Mouse (Mus musculus) cortical plate, adult 2 months (tissue): Measurements from ENCODE around the gene Cxcl10. TPM values are rescaled to one million over a fixed set of nuclear protein-coding genes. Genes with fewer than 3 reads are reported as not detected.

Experiments used
- H3K27ac ChIP-seq: fragments of 200-500 bp; 2 replicates; pipeline ENCODE4 v1.5.1; 2012; ENCODE audit warnings: low read length, control low read depth, inconsistent platforms; ENCODE audit not compliant: insufficient read depth
- H3K4me1 ChIP-seq: fragments of 200-500 bp; 2 replicates; pipeline ENCODE4 v1.6.1; 2011; ENCODE audit warnings: low read length; ENCODE audit not compliant: control insufficient read depth, insufficient read depth
- H3K4me3 ChIP-seq: fragments of 200-500 bp; 2 replicates; pipeline ENCODE4 v1.5.1; 2011; ENCODE audit warnings: mild to moderate bottlenecking, low read length, control low read depth; ENCODE audit not compliant: insufficient read depth
- CTCF ChIP-seq: fragments of 200-500 bp; IDR thresholded peaks from 2 replicates; pipeline ENCODE4 v1.5.1; 2011; ENCODE audit warnings: mild to moderate bottlenecking, control low read depth, low read length; ENCODE audit not compliant: insufficient read depth; ENCODE audit errors: extremely low read depth
- POLR2A ChIP-seq: fragments of 200-500 bp; IDR thresholded peaks from 2 replicates; pipeline ENCODE4 v1.6.1; 2011; ENCODE audit warnings: mild to moderate bottlenecking, low read length, control low read depth; ENCODE audit not compliant: insufficient read depth; ENCODE audit errors: extremely low read depth
- polyA plus RNA-seq: library from polyadenylated mRNA; depleted of rRNA; stranded (reverse); fragments of >200 nt; gene quantifications from 2 replicates; pipeline ENCODE4 v1.2.3, GENCODE M21; 2012; rRNA removed

Cxcl10 gene
- 0.40 and 1.1 TPM in 2 replicates for polyA plus RNA-seq

GRCm38 (mm10) chr5:92348794-92349413 lies at the start of gene Cxcl10:
Cxcl10 (minus strand) TSS chr5:92348889.
- no peaks in the 10 kb centered on the region for H3K4me1 ChIP-seq
- no peak for TF ChIP-seq POLR2A
- TF ChIP-seq CTCF: no peak
- H3K27ac ChIP-seq: no peak within 1 kb of the TSS
- H3K4me3 ChIP-seq: peak within 1 kb of the TSS; percentile 29

DNA sequence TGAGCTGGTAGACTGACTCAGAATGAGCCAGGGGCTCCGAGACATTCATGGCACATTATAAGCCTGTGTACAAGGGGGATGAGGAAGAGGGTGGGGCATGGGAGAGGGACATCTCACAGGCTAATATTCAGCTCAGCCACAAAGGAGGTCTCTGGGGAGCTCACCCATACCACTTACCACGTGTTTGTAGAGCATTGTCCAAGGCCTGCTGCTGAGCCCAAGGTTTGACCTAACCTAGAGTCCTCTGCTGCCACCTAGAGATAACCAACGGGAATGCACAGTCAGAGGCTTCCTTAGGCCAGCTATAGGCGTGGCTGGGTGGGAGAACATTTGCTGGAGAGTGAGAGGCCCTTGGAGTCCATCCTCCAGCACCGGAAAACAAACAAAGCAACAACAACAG lies 49.5 kb upstream of the Cxcl10 start:
- peak; percentile 83 for TF ChIP-seq CTCF
- TF ChIP-seq POLR2A: no peak
- no peaks in the 10 kb centered on the region for H3K4me1 ChIP-seq
- no peak overlapping the region for H3K27ac ChIP-seq
- no peak overlapping the region for H3K4me3 ChIP-seq

DNA sequence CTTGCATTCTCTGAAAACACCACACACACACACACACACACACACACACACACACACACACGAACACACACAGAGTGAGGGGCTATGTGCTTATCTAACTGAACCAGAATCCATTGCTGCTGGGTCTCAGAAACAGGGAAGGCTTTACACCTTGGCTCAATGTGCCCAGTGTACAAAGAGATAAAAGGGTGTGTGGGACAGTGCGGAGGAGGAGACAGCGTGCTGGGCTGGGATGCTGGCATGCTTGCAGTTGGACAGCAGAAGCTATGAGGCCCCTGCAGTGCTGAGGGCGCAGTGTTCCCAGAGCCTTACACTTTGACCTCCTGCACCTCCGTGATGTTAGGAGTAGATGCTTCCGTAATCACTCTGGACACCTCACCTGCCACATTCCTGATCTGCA lies 47.8 kb upstream of the Cxcl10 start:
- no peak overlapping the region for H3K27ac ChIP-seq

DNA sequence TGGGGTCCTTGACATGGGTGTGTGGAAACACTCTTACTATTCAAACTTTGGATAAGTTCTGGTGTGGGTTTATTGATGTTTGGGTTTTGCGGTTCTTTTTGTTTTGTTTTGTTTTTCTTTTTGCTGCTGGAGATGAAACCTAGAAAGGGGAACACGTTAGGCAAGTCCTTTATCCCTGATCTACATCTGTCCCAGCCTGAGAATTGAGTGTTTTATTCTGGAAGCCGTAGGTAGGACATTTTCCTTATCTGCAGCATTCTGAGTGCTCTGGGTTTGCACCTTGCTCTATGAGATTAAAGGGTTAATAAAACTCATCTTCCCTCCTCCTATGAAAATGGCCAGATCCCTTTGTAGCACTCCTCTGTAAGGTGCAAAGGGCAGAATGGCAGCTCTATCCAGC lies 47.1 kb upstream of the Cxcl10 start:
- H3K4me1 ChIP-seq: no peaks in the 10 kb centered on the region
- TF ChIP-seq POLR2A (no peak), CTCF (no peak)
- no peak overlapping the region for H3K4me3 ChIP-seq
- H3K27ac ChIP-seq: no peak overlapping the region

More for the DNA sequence above, 47.8 kb upstream of the Cxcl10 start:
- Histone ChIP-seq H3K4me3 (no peak overlapping the region), H3K4me1 (no peaks in the 10 kb centered on the region)
- no peak for TF ChIP-seq POLR2A
- TF ChIP-seq CTCF: no peak

- TF ChIP-seq POLR2A (no peak), CTCF (no peak)
- Histone ChIP-seq H3K4me3 (no peak overlapping the region), H3K27ac (no peak overlapping the region), H3K4me1 (peaks cover 2% of the 10 kb centered on the region; the same call in 1 of the 2 replicates)
Measured at GRCm38 (mm10) chr5:92393863-92394262, 45.2 kb upstream of the Cxcl10 start.

DNA sequence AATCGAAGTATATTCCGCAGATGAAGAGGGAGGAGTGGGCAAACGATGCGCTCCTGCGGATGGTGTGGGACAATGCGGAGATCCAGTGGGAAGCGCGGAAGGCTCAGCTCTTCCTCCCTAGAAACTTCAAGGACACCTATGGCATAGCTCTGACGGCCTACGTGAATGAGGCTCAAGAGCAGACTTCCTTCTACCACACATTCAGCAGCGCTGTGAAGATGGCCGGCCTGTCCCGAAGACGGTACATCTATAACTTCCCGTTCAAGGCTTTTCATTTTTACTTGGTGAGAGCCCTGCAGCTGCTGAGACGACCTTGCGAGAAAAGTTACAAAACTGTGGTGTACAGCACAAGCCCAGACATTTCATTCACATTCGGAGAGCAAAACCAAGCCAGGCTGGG lies 43.9 kb upstream of the Cxcl10 start:
- Histone ChIP-seq H3K4me3 (no peak overlapping the region), H3K27ac (no peak overlapping the region), H3K4me1 (peaks cover 2% of the 10 kb centered on the region; the same call in 1 of the 2 replicates)
- TF ChIP-seq POLR2A: no peak
- TF ChIP-seq CTCF: no peak

DNA sequence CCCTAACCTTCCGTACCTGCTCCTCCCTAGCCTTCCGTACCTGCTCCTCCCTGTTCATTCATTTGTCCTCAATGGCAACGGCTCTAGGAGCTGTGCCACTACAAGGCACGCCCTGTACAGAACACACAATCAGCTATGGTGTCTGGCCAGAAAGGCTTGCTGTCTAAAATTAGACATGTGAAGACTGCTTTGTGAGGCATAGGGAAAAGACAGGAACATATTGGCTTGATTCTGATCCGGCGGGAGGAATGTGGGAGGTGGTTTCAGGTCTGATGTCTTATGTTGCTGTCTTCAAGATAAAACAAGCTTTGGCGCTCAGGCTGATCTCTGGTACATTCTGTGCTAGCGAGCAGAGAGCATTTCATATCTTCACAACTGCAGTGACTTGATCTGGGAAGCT lies 41.9 kb upstream of the Cxcl10 start:
- TF ChIP-seq POLR2A: no peak
- no peak for TF ChIP-seq CTCF
- no peak overlapping the region for H3K27ac ChIP-seq
- H3K4me3 ChIP-seq: no peak overlapping the region
- H3K4me1 ChIP-seq: peaks cover 2% of the 10 kb centered on the region; the same call in 1 of the 2 replicates

DNA sequence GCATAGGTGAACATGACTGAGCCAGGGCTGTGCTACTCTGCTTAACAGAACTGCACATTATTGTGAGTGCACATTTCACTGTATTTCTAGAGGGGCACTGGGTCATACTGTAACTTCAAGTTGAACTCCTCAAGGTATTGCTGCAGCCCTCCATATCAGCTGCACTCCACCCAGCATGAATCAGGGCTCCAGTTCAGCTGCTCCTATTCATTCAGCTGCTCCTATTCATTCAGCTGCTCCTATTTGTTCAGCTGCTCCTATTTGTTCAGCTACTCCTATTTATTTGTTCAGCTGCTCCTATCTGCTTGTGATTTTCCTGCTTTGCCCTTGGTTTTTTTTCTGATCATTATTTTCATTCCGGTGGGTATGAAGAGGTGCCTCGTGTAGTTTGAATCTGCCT lies 41.3 kb upstream of the Cxcl10 start:
- TF ChIP-seq POLR2A (no peak), CTCF (no peak)
- Histone ChIP-seq H3K4me1 (peaks cover 2% of the 10 kb centered on the region; the same call in 1 of the 2 replicates), H3K4me3 (no peak overlapping the region), H3K27ac (no peak overlapping the region)

GRCm38 (mm10) chr5:92387433-92387832 lies 38.7 kb upstream of the Cxcl10 start:
- Histone ChIP-seq H3K4me3 (no peak overlapping the region), H3K27ac (no peak overlapping the region), H3K4me1 (peaks cover 2% of the 10 kb centered on the region; the same call in 1 of the 2 replicates)
- TF ChIP-seq CTCF: no peak
- no peak for TF ChIP-seq POLR2A

DNA sequence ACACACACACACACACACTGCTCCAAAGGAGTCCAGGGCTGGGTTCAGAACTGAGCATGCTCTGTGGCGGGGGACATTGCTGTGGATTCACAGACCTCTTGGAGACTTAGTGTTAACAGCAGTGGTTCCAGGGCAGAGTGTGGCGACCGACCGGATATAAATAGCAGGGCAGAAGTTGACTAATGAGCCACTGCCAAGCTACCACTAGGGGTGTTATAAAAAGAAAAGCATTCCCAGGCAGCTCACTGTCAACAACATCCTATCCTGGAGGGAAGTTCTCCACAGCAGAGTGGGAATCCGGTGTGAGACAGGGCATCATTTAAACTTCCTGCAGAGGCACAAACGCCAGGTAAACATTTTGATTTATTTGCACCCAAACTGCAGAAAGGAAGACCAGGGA lies 38.0 kb upstream of the Cxcl10 start:
- Histone ChIP-seq H3K27ac (no peak overlapping the region), H3K4me3 (no peak overlapping the region), H3K4me1 (peaks cover 2% of the 10 kb centered on the region; the same call in 1 of the 2 replicates)
- TF ChIP-seq POLR2A (no peak), CTCF (no peak)

DNA sequence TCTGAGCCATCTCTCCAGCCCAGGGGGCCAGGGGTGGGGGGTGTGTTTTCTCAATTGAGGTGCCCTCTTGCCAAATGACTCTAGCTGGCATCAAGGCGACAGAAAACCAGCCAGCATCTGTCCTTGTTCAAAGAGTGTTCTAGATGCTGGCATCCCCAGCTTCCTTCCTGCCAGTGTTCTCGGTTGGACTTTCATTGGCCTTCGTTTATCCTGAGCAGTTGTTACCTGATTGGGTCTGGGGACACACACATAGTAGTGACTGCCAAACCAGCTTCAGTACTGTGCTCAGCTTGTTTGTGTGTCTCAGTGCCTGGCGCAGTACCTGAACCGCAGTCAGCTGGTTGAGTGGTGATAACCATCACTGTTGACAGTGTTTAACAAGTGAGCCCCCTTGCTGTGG lies 37.4 kb upstream of the Cxcl10 start:
- TF ChIP-seq CTCF (no peak), POLR2A (no peak)
- H3K4me1 ChIP-seq: peaks cover 2% of the 10 kb centered on the region; the same call in 1 of the 2 replicates
- no peak overlapping the region for H3K27ac ChIP-seq
- no peak overlapping the region for H3K4me3 ChIP-seq

- Histone ChIP-seq H3K4me1 (no peaks in the 10 kb centered on the region), H3K4me3 (no peak overlapping the region), H3K27ac (no peak overlapping the region)
- no peak for TF ChIP-seq POLR2A
- TF ChIP-seq CTCF: peak; percentile 32
Measured at GRCm38 (mm10) chr5:92384855-92385254, 36.2 kb upstream of the Cxcl10 start.
